Mouse (Mus musculus): ENCODE data around the gene Ccdc14. TPM values are rescaled to one million over a fixed set of nuclear protein-coding genes. Genes with fewer than 3 reads are reported as not detected.
A peak's percentile ranks its signal among the peaks of the same experiment; 100 is the strongest.
"Not testable (repeated sequence)": the region's sequence is repeated elsewhere in the genome, so short reads cannot be mapped to it uniquely, and the experiment has no call there.

Ccdc14 gene
- polyA plus RNA-seq, 1 experiment from 2014 or later: 8.3 TPM

- H3K36me3 ChIP-seq (ENCODE audit: control insufficient read depth, insufficient read depth, low read length): peaks cover 19% of the 10 kb centered on the region; the same call in 1 of the 2 replicates
- H3K4me3 ChIP-seq (ENCODE audit: low read depth, low read length); H3K27ac ChIP-seq (ENCODE audit: low read depth); ATAC-seq (replicated peaks; ENCODE audit: low FRiP score, low TSS enrichment, low read depth); H3K9ac ChIP-seq (ENCODE audit: low read length); H3K4me2 ChIP-seq (ENCODE audit: low read length); H3K9me3 ChIP-seq (ENCODE audit: control insufficient read depth, low read length); H3K4me1 ChIP-seq (replicated peaks; ENCODE audit: control insufficient read depth, insufficient read depth, low read length); H3K27me3 ChIP-seq (replicated peaks; ENCODE audit: control insufficient read depth, insufficient read depth, low read length); DNase-seq (ENCODE audit: low spot score): not testable (repeated sequence)
- WGBS: 83% methylated on average over 3 of the region's 3 CpGs
These were observed 8.3 kb downstream of the Ccdc14 start for GRCm38 (mm10) chr16:34698721-34699120.

- Histone ChIP-seq H3K27ac (ENCODE audit: low read depth) (no peak overlapping the region), H3K27me3 (replicated peaks; ENCODE audit: control insufficient read depth, insufficient read depth, low read length) (no peaks in the 10 kb centered on the region), H3K4me3 (ENCODE audit: low read depth, low read length) (no peak overlapping the region), H3K9me3 (ENCODE audit: control insufficient read depth, low read length) (no peaks in the 10 kb centered on the region), H3K36me3 (ENCODE audit: control insufficient read depth, insufficient read depth, low read length) (peaks cover 28% of the 10 kb centered on the region), H3K4me1 (replicated peaks; ENCODE audit: control insufficient read depth, insufficient read depth, low read length) (no peaks in the 10 kb centered on the region), H3K9ac (ENCODE audit: low read length) (no peak overlapping the region), H3K4me2 (ENCODE audit: low read length) (no peak overlapping the region)
- DNase-seq (ENCODE audit: low spot score): peak; percentile 82
- WGBS: 22% methylated on average over 7 of the region's 7 CpGs
- ATAC-seq (replicated peaks; ENCODE audit: low FRiP score, low TSS enrichment, low read depth): peak; percentile 75
These were observed 9.9 kb downstream of the Ccdc14 start for GRCm38 (mm10) chr16:34700165-34700827.

- ATAC-seq (replicated peaks; ENCODE audit: low FRiP score, low TSS enrichment, low read depth) (no peak), DNase-seq (ENCODE audit: low spot score) (no peak)
- Histone ChIP-seq H3K27ac (ENCODE audit: low read depth) (no peak overlapping the region), H3K4me1 (replicated peaks; ENCODE audit: control insufficient read depth, insufficient read depth, low read length) (no peaks in the 10 kb centered on the region), H3K9me3 (ENCODE audit: control insufficient read depth, low read length) (no peaks in the 10 kb centered on the region), H3K4me2 (ENCODE audit: low read length) (no peak overlapping the region), H3K36me3 (ENCODE audit: control insufficient read depth, insufficient read depth, low read length) (peaks cover 33% of the 10 kb centered on the region), H3K9ac (ENCODE audit: low read length) (no peak overlapping the region), H3K27me3 (replicated peaks; ENCODE audit: control insufficient read depth, insufficient read depth, low read length) (no peaks in the 10 kb centered on the region), H3K4me3 (ENCODE audit: low read depth, low read length) (no peak overlapping the region)
- 80% methylated on average over 6 of the region's 6 CpGs for WGBS
These were observed 10.4 kb downstream of the Ccdc14 start for GRCm38 (mm10) chr16:34700828-34701216.

GRCm38 (mm10) chr16:34706019-34706418, 15.6 kb downstream of the Ccdc14 start:
- H3K9me3 ChIP-seq (ENCODE audit: control insufficient read depth, low read length): no peaks in the 10 kb centered on the region
- ATAC-seq (replicated peaks; ENCODE audit: low FRiP score, low TSS enrichment, low read depth) (no peak), DNase-seq (ENCODE audit: low spot score) (no peak)
- H3K4me2 ChIP-seq (ENCODE audit: low read length): no peak overlapping the region
- peaks cover 50% of the 10 kb centered on the region for H3K36me3 ChIP-seq (ENCODE audit: control insufficient read depth, insufficient read depth, low read length)
- H3K27me3 ChIP-seq (replicated peaks; ENCODE audit: control insufficient read depth, insufficient read depth, low read length): no peaks in the 10 kb centered on the region
- H3K4me3 ChIP-seq (ENCODE audit: low read depth, low read length): no peak overlapping the region
- 66% methylated on average over 2 of the region's 2 CpGs for WGBS
- no peak overlapping the region for H3K9ac ChIP-seq (ENCODE audit: low read length)
- H3K27ac ChIP-seq (ENCODE audit: low read depth): peak overlapping the region; percentile 72
- H3K4me1 ChIP-seq (replicated peaks; ENCODE audit: control insufficient read depth, insufficient read depth, low read length): no peaks in the 10 kb centered on the region

GRCm38 (mm10) chr16:34706487-34706946, 16.1 kb downstream of the Ccdc14 start:
- H3K9me3 ChIP-seq (ENCODE audit: control insufficient read depth, low read length): no peaks in the 10 kb centered on the region
- no peak overlapping the region for H3K9ac ChIP-seq (ENCODE audit: low read length)
- H3K4me2 ChIP-seq (ENCODE audit: low read length): no peak overlapping the region
- H3K27me3 ChIP-seq (replicated peaks; ENCODE audit: control insufficient read depth, insufficient read depth, low read length): no peaks in the 10 kb centered on the region
- ATAC-seq (replicated peaks; ENCODE audit: low FRiP score, low TSS enrichment, low read depth) (no peak), DNase-seq (ENCODE audit: low spot score) (no peak)
- no peaks in the 10 kb centered on the region for H3K4me1 ChIP-seq (replicated peaks; ENCODE audit: control insufficient read depth, insufficient read depth, low read length)
- H3K27ac ChIP-seq (ENCODE audit: low read depth): peak overlapping the region; percentile 72
- 61% methylated on average over 7 of the region's 7 CpGs for WGBS
- H3K4me3 ChIP-seq (ENCODE audit: low read depth, low read length): no peak overlapping the region
- H3K36me3 ChIP-seq (ENCODE audit: control insufficient read depth, insufficient read depth, low read length): peaks cover 49% of the 10 kb centered on the region

GRCm38 (mm10) chr16:34711481-34711880, 21.1 kb downstream of the Ccdc14 start:
- Histone ChIP-seq H3K4me1 (replicated peaks; ENCODE audit: control insufficient read depth, insufficient read depth, low read length) (no peaks in the 10 kb centered on the region), H3K36me3 (ENCODE audit: control insufficient read depth, insufficient read depth, low read length) (peaks cover 45% of the 10 kb centered on the region; the same call in 1 of the 2 replicates), H3K4me3 (ENCODE audit: low read depth, low read length) (no peak overlapping the region), H3K27me3 (replicated peaks; ENCODE audit: control insufficient read depth, insufficient read depth, low read length) (no peaks in the 10 kb centered on the region), H3K4me2 (ENCODE audit: low read length) (no peak overlapping the region), H3K27ac (ENCODE audit: low read depth) (no peak overlapping the region), H3K9me3 (ENCODE audit: control insufficient read depth, low read length) (no peaks in the 10 kb centered on the region), H3K9ac (ENCODE audit: low read length) (no peak overlapping the region)
- WGBS: 93% methylated on average over 3 of the region's 3 CpGs
- DNase-seq (ENCODE audit: low spot score): no peak
- no peak for ATAC-seq (replicated peaks; ENCODE audit: low FRiP score, low TSS enrichment, low read depth)

- H3K4me3 ChIP-seq (ENCODE audit: low read depth, low read length): no peak overlapping the region
- H3K36me3 ChIP-seq (ENCODE audit: control insufficient read depth, insufficient read depth, low read length): peaks cover 31% of the 10 kb centered on the region
- no peak overlapping the region for H3K9ac ChIP-seq (ENCODE audit: low read length)
- H3K9me3 ChIP-seq (ENCODE audit: control insufficient read depth, low read length): no peaks in the 10 kb centered on the region; the same call in 1 of the 2 replicates
- WGBS: 91% methylated on average over 3 of the region's 3 CpGs
- H3K27me3 ChIP-seq (replicated peaks; ENCODE audit: control insufficient read depth, insufficient read depth, low read length): no peaks in the 10 kb centered on the region
- H3K27ac ChIP-seq (ENCODE audit: low read depth): no peak overlapping the region
- DNase-seq (ENCODE audit: low spot score) (no peak), ATAC-seq (replicated peaks; ENCODE audit: low FRiP score, low TSS enrichment, low read depth) (no peak)
- H3K4me2 ChIP-seq (ENCODE audit: low read length): no peak overlapping the region
- H3K4me1 ChIP-seq (replicated peaks; ENCODE audit: control insufficient read depth, insufficient read depth, low read length): no peaks in the 10 kb centered on the region
These were observed 34.7 kb downstream of the Ccdc14 start for GRCm38 (mm10) chr16:34725156-34725555.

GRCm38 (mm10) chr16:34728610-34729009, 38.2 kb downstream of the Ccdc14 start:
- not testable (repeated sequence) for ATAC-seq (replicated peaks; ENCODE audit: low FRiP score, low TSS enrichment, low read depth); H3K9ac ChIP-seq (ENCODE audit: low read length); H3K4me2 ChIP-seq (ENCODE audit: low read length)

GRCm38 (mm10) chr16:34729371-34729770, 39.0 kb downstream of the Ccdc14 start:
- Histone ChIP-seq H3K27me3 (replicated peaks; ENCODE audit: control insufficient read depth, insufficient read depth, low read length) (no peaks in the 10 kb centered on the region), H3K9me3 (ENCODE audit: control insufficient read depth, low read length) (no peaks in the 10 kb centered on the region; the same call in 1 of the 2 replicates), H3K36me3 (ENCODE audit: control insufficient read depth, insufficient read depth, low read length) (peaks cover 15% of the 10 kb centered on the region; the same call in 1 of the 2 replicates), H3K4me1 (replicated peaks; ENCODE audit: control insufficient read depth, insufficient read depth, low read length) (no peaks in the 10 kb centered on the region), H3K27ac (ENCODE audit: low read depth) (no peak overlapping the region), H3K9ac (ENCODE audit: low read length) (no peak overlapping the region), H3K4me3 (ENCODE audit: low read depth, low read length) (no peak overlapping the region), H3K4me2 (ENCODE audit: low read length) (no peak overlapping the region)
- DNase-seq (ENCODE audit: low spot score): no peak
- ATAC-seq (replicated peaks; ENCODE audit: low FRiP score, low TSS enrichment, low read depth): no peak
- 93% methylated on average over 1 of the region's 1 CpGs for WGBS

More at GRCm38 (mm10) chr16:34728610-34729009, 38.2 kb downstream of the Ccdc14 start:
- DNase-seq (ENCODE audit: low spot score); H3K27ac ChIP-seq (ENCODE audit: low read depth); H3K4me3 ChIP-seq (ENCODE audit: low read depth, low read length); H3K9me3 ChIP-seq (ENCODE audit: control insufficient read depth, low read length); H3K4me1 ChIP-seq (replicated peaks; ENCODE audit: control insufficient read depth, insufficient read depth, low read length); H3K27me3 ChIP-seq (replicated peaks; ENCODE audit: control insufficient read depth, insufficient read depth, low read length): not testable (repeated sequence)
- peaks cover 21% of the 10 kb centered on the region for H3K36me3 ChIP-seq (ENCODE audit: control insufficient read depth, insufficient read depth, low read length)

Data from intestine, embryonic 14.5 days (tissue).